Mouse (Mus musculus) activated CD4-positive, CD25-positive, alpha-beta regulatory T cell, adult 4 months (primary cell): ENCODE data around the gene Sptssb. TPM values are rescaled to one million over a fixed set of nuclear protein-coding genes. Genes with fewer than 3 reads are reported as not detected.

Experiments used
- ATAC-seq: one replicate; pipeline ENCODE4 v1.8.0; 2017
- polyA plus RNA-seq, 2 experiments: library from polyadenylated mRNA; unstranded; fragments of 100-300 nt; shearing (Covaris generic); gene quantifications; one replicate each; pipeline ENCODE4 v1.2.1; 2017

The Sptssb gene
- polyA plus RNA-seq, result not detected

- ATAC-seq, result no peak
Observed at GRCm38 (mm10) chr3:69859858-69860588, at the start of gene Sptssb. Gene Sptssb (minus strand): TSS chr3:69859940.

GRCm38 (mm10) chr3:69908074-69908473 is 48.3 kb upstream of the Sptssb start:
- ATAC-seq, result peak; percentile 43

- no peak for ATAC-seq
Observed at GRCm38 (mm10) chr3:69907564-69907963, 47.8 kb upstream of the Sptssb start.

GRCm38 (mm10) chr3:69902787-69903477 is 43.2 kb upstream of the Sptssb start:
- ATAC-seq, result no peak

- no peak for ATAC-seq
Observed at GRCm38 (mm10) chr3:69902382-69902781, 42.6 kb upstream of the Sptssb start.

- no peak for ATAC-seq
Observed at GRCm38 (mm10) chr3:69901874-69902381, 42.2 kb upstream of the Sptssb start.

- ATAC-seq, result no peak
Observed at GRCm38 (mm10) chr3:69900335-69900734, 40.6 kb upstream of the Sptssb start.

GRCm38 (mm10) chr3:69897917-69898594 is 38.3 kb upstream of the Sptssb start:
- ATAC-seq, result no peak

- ATAC-seq, result no peak
Observed at GRCm38 (mm10) chr3:69895516-69895915, 35.8 kb upstream of the Sptssb start.

- ATAC-seq, result no peak
Observed at GRCm38 (mm10) chr3:69892187-69893094, 32.7 kb upstream of the Sptssb start.

GRCm38 (mm10) chr3:69885866-69886265 is 26.1 kb upstream of the Sptssb start:
- ATAC-seq, result no peak

- ATAC-seq, result no peak
Observed at GRCm38 (mm10) chr3:69883710-69884109, 24.0 kb upstream of the Sptssb start.

GRCm38 (mm10) chr3:69877538-69877937 is 17.8 kb upstream of the Sptssb start:
- ATAC-seq, result no peak

GRCm38 (mm10) chr3:69874721-69875120 is 15.0 kb upstream of the Sptssb start:
- ATAC-seq, result no peak

GRCm38 (mm10) chr3:69872661-69873327 is 13.1 kb upstream of the Sptssb start:
- no peak for ATAC-seq

- no peak for ATAC-seq
Observed at GRCm38 (mm10) chr3:69871174-69871573, 11.4 kb upstream of the Sptssb start.

GRCm38 (mm10) chr3:69869702-69870101 is 10.0 kb upstream of the Sptssb start:
- ATAC-seq, result no peak

- ATAC-seq, result no peak
Observed at GRCm38 (mm10) chr3:69861789-69862395, 2.2 kb upstream of the Sptssb start.

- no peak for ATAC-seq
Observed at GRCm38 (mm10) chr3:69860589-69861521, 1.1 kb upstream of the Sptssb start.

GRCm38 (mm10) chr3:69839485-69839884 is 20.3 kb downstream of the Sptssb start:
- ATAC-seq, result no peak
